Mouse (Mus musculus) testis, adult 2 months (tissue): ENCODE results near the gene Ago1. TPM values are rescaled to one million over a fixed set of nuclear protein-coding genes. Genes with fewer than 3 reads are reported as not detected.

Experiments used
- H3K27ac ChIP-seq: fragments of 200-500 bp; 2 replicates; pipeline ENCODE4 v1.5.1; 2012; ENCODE audit warnings: low read depth, low read length; ENCODE audit not compliant: control insufficient read depth, insufficient read depth
- H3K27me3 ChIP-seq: fragments of 200-500 bp; 2 replicates; pipeline ENCODE4 v1.6.1; 2012; ENCODE audit warnings: mild to moderate bottlenecking, low read length, moderate library complexity; ENCODE audit not compliant: control insufficient read depth, insufficient read depth
- H3K36me3 ChIP-seq: fragments of 200-500 bp; 2 replicates; pipeline ENCODE4 v1.6.1; 2012; ENCODE audit warnings: mild to moderate bottlenecking, low read length; ENCODE audit not compliant: control insufficient read depth, insufficient read depth
- H3K4me1 ChIP-seq: fragments of 200-500 bp; 2 replicates; pipeline ENCODE4 v1.6.1; 2012; ENCODE audit warnings: low read length; ENCODE audit not compliant: control insufficient read depth, insufficient read depth
- H3K4me3 ChIP-seq: fragments of 200-500 bp; 2 replicates; pipeline ENCODE4 v1.5.1; 2012; ENCODE audit warnings: low read depth, mild to moderate bottlenecking, low read length, moderate library complexity, mixed read lengths; ENCODE audit not compliant: control insufficient read depth
- CTCF ChIP-seq: fragments of 200-500 bp; IDR thresholded peaks from 2 replicates; pipeline ENCODE4 v1.5.1; 2012; ENCODE audit warnings: low read depth, mild to moderate bottlenecking, inconsistent platforms, low read length, moderate library complexity; ENCODE audit not compliant: control insufficient read depth, insufficient read depth, insufficient replicate concordance
- POLR2A ChIP-seq: fragments of 200-500 bp; IDR thresholded peaks from 2 replicates; pipeline ENCODE4 v1.6.1; 2012; ENCODE audit warnings: low read depth, mild to moderate bottlenecking, inconsistent platforms, low read length, moderate library complexity; ENCODE audit not compliant: control insufficient read depth
- polyA plus RNA-seq: library from polyadenylated mRNA; depleted of rRNA; stranded (reverse); fragments of >200 nt; gene quantifications from 2 replicates; pipeline ENCODE4 v1.2.3, GENCODE M21; 2012

The Ago1 gene
- polyA plus RNA-seq, 1 experiment: 3.6 TPM

DNA sequence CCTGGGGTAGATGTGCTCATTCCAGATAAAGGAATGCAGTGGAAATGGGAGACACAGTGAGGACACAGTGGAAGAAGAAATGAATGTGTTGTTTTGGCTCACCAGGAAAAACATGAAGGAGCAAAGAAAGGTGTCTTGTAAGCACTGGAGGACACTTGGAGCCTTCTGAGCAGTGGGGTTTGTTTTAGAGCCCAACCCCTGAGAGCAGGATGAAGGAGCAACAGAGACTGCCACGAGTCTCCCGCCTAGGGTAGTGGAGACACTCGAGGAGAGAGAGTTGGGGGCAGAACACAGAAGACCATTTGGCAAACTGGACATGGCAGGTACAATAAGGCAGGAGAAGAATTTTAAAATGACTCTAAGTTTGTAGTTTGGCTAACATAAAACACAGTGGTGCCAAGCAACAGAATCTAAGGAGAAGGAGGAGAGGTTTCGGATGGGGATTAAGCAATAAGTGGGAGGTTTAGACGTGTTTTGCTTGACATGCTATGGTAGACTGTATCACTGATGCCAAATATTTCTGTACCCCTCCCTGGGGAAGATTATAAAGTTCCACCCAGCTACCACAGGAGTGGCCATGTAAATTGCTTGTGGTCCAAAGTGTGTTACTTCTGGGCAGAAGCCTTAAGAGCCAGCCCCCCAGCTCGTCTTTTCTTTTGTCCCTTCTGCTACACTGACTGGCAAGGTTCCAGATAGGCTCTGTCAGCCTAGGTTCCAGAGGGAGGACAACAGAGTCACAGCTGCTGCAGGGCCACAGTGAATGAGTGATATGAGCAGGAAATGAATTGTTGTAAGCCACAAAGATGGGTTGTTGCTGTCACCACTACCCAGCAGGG lies 34.0 kb upstream of the Ago1 start:
- Histone ChIP-seq H3K4me1 (no peaks in the 10 kb centered on the region), H3K36me3 (peaks cover 4% of the 10 kb centered on the region), H3K27ac (no peak overlapping the region), H3K4me3 (no peak overlapping the region), H3K27me3 (no peaks in the 10 kb centered on the region)
- no peak for TF ChIP-seq POLR2A
- no peak for TF ChIP-seq CTCF

DNA sequence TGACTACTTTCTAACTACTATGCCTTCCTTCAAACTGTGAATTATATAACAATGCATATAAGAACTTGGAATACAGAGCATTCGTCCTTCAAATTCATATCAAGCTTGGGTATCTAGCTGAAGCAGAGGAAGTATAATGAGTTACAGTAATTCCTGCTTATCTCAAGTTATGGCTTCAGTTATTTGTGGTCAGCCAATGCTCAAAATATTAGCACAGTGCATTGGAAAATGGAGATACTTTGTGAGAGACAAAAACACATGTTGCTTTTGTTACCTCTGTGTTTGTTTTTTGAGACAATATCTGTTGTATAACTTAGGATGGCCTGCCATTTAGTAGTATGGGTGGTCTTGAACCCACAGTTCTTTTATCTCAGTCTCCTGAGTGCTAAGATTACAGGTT lies 30.2 kb upstream of the Ago1 start:
- Histone ChIP-seq H3K36me3 (no peaks in the 10 kb centered on the region), H3K4me1 (no peaks in the 10 kb centered on the region), H3K27me3 (no peaks in the 10 kb centered on the region), H3K4me3 (no peak overlapping the region), H3K27ac (no peak overlapping the region)
- no peak for TF ChIP-seq POLR2A
- no peak for TF ChIP-seq CTCF

DNA sequence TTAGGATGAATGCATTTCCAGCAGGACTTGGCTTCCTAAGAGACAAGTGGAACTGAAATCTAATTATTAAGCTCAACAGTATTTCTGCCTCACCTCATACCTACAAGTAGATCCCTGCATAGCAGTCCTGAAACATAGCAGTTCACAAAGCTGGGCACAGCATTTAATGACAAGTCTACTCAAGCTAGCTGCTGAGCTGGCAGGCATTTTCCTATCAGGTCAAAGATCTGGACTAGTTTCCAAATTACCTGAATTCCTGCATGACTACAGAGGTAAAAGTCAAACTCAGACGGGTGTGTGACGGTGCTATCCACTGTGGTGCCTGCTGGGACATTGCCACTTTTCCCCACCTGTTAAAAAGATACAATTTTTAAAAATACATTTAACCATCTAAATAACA lies 28.6 kb upstream of the Ago1 start:
- TF ChIP-seq POLR2A: no peak
- TF ChIP-seq CTCF: no peak
- no peaks in the 10 kb centered on the region for H3K4me1 ChIP-seq
- no peaks in the 10 kb centered on the region for H3K27me3 ChIP-seq
- no peak overlapping the region for H3K27ac ChIP-seq
- no peak overlapping the region for H3K4me3 ChIP-seq
- H3K36me3 ChIP-seq: no peaks in the 10 kb centered on the region

DNA sequence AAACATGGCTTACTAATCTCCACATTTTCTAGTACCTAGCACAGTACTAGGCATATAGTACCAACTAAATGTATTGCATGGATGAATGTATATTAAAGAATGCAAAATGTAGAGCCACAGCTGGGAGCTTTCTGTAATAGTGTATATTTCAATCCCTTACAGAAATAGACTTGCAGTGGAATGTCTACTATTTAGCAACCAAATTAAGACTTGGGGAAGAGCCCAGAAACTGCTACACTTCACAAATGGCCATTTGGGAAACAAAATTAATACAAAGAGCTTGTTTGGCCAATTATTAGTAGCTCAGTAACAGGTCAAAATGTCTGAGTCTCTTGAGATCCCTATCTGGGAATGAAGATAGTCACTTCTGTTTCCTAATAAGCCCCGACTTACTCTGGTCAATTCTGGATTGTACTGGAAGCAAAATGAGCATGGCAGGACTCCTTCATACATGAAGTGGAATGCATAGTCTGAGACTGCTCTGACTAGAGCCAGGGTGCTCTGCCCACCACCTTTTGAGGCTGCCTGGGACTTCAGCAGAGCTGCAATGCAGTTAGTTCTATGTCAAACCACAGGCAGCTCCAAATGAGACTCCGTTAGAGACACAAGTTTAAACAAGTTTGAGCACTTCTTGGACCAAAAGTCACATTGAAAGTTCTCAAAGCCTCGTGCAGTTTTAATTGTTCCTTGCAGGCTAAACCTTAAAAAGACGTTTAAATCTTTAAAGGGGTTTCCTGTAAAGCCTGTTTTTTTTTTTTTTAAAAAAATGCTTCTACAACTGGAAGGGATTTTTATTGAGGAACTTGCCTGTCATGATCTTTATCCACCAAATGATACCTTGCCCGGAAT lies 27.8 kb upstream of the Ago1 start:
- H3K4me3 ChIP-seq: no peak overlapping the region
- no peaks in the 10 kb centered on the region for H3K27me3 ChIP-seq
- H3K27ac ChIP-seq: no peak overlapping the region
- H3K36me3 ChIP-seq: no peaks in the 10 kb centered on the region; the same call in 1 of the 2 replicates
- no peak for TF ChIP-seq POLR2A
- no peak for TF ChIP-seq CTCF
- H3K4me1 ChIP-seq: no peaks in the 10 kb centered on the region

DNA sequence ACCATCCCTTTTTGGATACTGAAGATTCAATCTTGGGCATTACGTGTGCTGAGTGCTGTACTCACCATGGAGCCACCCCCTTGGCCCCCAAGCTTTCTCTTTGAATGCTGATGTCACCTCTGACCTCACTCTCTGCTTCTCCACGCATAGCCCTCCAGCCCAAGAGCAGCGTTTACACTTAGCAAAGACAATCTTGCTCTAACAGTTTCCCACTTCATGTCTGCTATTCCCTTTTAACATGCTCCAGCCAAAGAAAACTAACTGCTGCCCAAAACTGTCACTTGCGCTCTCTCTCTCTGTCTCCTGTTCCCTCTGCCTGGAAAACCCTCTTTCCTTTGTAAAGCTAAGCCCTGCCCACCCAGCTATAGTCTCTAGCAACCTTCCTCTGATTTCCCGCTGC lies 27.1 kb upstream of the Ago1 start:
- Histone ChIP-seq H3K4me3 (no peak overlapping the region), H3K4me1 (no peaks in the 10 kb centered on the region), H3K36me3 (no peaks in the 10 kb centered on the region; the same call in 1 of the 2 replicates), H3K27me3 (no peaks in the 10 kb centered on the region), H3K27ac (no peak overlapping the region)
- TF ChIP-seq POLR2A (no peak), CTCF (no peak)

DNA sequence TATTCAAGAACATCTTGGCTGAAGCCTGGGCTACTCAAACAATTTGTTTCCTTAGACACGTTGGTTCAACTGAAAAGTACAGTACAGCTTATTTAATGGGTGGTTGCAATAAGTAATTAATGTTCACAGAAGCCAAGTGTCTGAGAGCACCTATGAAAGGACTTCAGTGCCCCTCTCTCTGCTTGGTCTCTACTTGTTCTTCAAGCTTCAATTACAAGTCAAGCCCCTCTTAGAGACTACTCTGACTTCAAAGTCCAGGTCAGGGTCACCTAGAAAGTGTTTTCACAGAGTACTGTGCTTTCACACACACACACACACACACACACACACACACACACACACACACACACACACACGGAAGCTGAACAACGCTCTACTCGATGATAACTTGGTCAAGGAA lies 25.0 kb upstream of the Ago1 start:
- Histone ChIP-seq H3K27me3 (no peaks in the 10 kb centered on the region), H3K36me3 (no peaks in the 10 kb centered on the region; the same call in 1 of the 2 replicates), H3K27ac (no peak overlapping the region), H3K4me3 (no peak overlapping the region), H3K4me1 (no peaks in the 10 kb centered on the region)
- TF ChIP-seq CTCF (no peak), POLR2A (no peak)

DNA sequence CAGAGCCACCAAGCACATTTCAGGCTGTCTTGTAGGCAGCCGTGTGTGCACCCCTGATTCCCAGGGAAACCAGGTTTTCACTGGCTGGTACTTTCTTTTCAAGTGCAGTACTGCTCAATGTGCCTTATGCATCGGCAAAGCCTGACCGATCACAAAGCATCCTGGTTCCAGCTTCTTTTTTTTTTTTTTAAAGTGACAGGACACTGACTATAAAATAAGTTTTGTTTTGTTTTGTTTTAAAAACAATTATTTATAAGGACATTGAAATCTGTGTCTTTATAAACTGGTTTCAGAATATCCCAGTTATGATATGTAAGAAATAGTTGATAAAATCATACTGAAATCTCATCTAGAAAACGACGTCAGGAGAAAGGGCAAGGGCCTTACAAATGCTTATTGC lies 23.6 kb upstream of the Ago1 start:
- H3K36me3 ChIP-seq: no peaks in the 10 kb centered on the region; the same call in 1 of the 2 replicates
- TF ChIP-seq CTCF (no peak), POLR2A (no peak)
- H3K27me3 ChIP-seq: no peaks in the 10 kb centered on the region
- no peaks in the 10 kb centered on the region for H3K4me1 ChIP-seq
- no peak overlapping the region for H3K4me3 ChIP-seq
- no peak overlapping the region for H3K27ac ChIP-seq
